Mouse (Mus musculus) liver, embryonic 11.5 days (tissue): ENCODE measurements around the gene Gm28374. TPM values are rescaled to one million over a fixed set of nuclear protein-coding genes. Genes with fewer than 3 reads are reported as not detected.

Experiments used
- ATAC-seq: fragments of 200-750 bp; cut with Nextera tagmentation; replicated peaks from 2 replicates; pipeline ENCODE4 v1.8.0; 2017; ENCODE audit warnings: moderate number of reproducible peaks, mild to moderate bottlenecking, moderate TSS enrichment, moderate library complexity; ENCODE audit not compliant: low FRiP score
- DNase-seq: peaks from one replicate; pipeline ENCODE4 v3.0.0-alpha.2; 2017; ENCODE audit warnings: low spot score
- H3K27ac ChIP-seq: fragments of 300-500 bp; sonication (generic); 2 replicates; pipeline ENCODE4 v1.5.1; 2014; ENCODE audit warnings: mild to moderate bottlenecking, low read depth, low read length, control low read depth
- H3K27me3 ChIP-seq: fragments of 300-500 bp; sonication (generic); replicated peaks from 2 replicates; pipeline ENCODE4 v1.6.1; 2014; ENCODE audit warnings: low read length, mixed read lengths; ENCODE audit not compliant: control insufficient read depth, insufficient read depth
- H3K36me3 ChIP-seq: fragments of 300-500 bp; sonication (generic); 2 replicates; pipeline ENCODE4 v1.6.1; 2014; ENCODE audit warnings: mild to moderate bottlenecking, low read length, moderate library complexity, mixed read lengths; ENCODE audit not compliant: control insufficient read depth, insufficient read depth
- H3K4me1 ChIP-seq: fragments of 300-500 bp; sonication (generic); replicated peaks from 2 replicates; pipeline ENCODE4 v1.6.1; 2014; ENCODE audit warnings: low read length, mixed read lengths; ENCODE audit not compliant: control insufficient read depth, insufficient read depth
- H3K4me2 ChIP-seq: fragments of 300-500 bp; sonication (generic); 2 replicates; pipeline ENCODE4 v1.6.1; 2014; ENCODE audit warnings: mild to moderate bottlenecking, control low read depth, moderate library complexity
- H3K4me3 ChIP-seq: fragments of 300-500 bp; sonication (generic); 2 replicates; pipeline ENCODE4 v1.5.1; 2014; ENCODE audit warnings: low read depth, low read length, control low read depth
- H3K9ac ChIP-seq: fragments of 300-500 bp; sonication (generic); 2 replicates; pipeline ENCODE4 v1.6.1; 2014; ENCODE audit warnings: low read depth, low read length, control low read depth
- H3K9me3 ChIP-seq: fragments of 300-500 bp; sonication (generic); 2 replicates; pipeline ENCODE4 v1.6.1; 2016; ENCODE audit warnings: low read length, inconsistent platforms, mixed read lengths; ENCODE audit not compliant: control insufficient read depth
- WGBS: fragments of 180-500 bp; shearing (Covaris S2); extraction: QIAGEN DNeasy Blood & Tissue Kit; methylation state at CpG from one replicate; pipeline ENCODE4 v1.1.7; 2014; 5-methylcytosine and 5-hydroxymethylcytosine counted together
- polyA plus RNA-seq: library from polyadenylated mRNA; unstranded; fragments of >200 nt; fragmentation: Nextera tagmentation; extraction: Ambion mirVana; gene quantifications from 2 replicates; pipeline ENCODE4 v1.2.1, GENCODE M21; 2014

Gm28374 gene
- polyA plus RNA-seq, 1 experiment from 2014 or later = 2.2 TPM

DNA sequence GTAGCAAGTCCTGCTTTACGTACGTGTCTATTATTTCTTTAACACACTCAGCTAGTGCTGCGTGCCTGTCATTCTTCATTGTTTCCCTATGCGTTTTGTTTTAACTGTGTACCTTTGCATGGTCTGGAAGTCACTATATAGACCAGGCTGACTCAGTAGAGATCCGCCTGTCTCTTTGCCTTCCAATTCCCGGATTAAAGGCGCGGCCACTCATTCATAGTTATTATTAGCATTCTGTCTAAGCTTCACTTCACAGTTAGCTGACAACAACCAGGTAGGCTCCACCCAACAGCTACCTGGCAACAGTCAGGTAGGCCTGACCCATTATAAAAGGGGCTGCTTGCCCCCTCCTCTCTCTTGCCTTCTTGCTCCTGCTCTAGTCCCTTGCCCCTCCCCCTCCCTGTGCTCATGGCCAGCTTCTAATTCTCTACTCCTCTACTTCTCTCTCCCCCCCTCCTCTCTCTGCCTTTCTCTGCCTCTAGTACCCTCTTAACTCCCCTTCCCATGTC, 36.7 kb upstream of the Gm28374 start:
- Histone ChIP-seq H3K4me3 (peak overlapping the region; percentile 82), H3K9ac (peak overlapping the region; percentile 93; the same call in 1 of the 2 replicates), H3K4me1 (peaks cover 10% of the 10 kb centered on the region), H3K4me2 (peak overlapping the region; percentile 85), H3K27me3 (no peaks in the 10 kb centered on the region), H3K27ac (peak overlapping the region; percentile 98; the same call in 1 of the 2 replicates), H3K9me3 (no peaks in the 10 kb centered on the region), H3K36me3 (peaks cover 17% of the 10 kb centered on the region; the same call in 1 of the 2 replicates)
- ATAC-seq = no peak
- 6% methylated on average over 8 of the region's 8 CpGs for WGBS
- DNase-seq = no peak

DNA sequence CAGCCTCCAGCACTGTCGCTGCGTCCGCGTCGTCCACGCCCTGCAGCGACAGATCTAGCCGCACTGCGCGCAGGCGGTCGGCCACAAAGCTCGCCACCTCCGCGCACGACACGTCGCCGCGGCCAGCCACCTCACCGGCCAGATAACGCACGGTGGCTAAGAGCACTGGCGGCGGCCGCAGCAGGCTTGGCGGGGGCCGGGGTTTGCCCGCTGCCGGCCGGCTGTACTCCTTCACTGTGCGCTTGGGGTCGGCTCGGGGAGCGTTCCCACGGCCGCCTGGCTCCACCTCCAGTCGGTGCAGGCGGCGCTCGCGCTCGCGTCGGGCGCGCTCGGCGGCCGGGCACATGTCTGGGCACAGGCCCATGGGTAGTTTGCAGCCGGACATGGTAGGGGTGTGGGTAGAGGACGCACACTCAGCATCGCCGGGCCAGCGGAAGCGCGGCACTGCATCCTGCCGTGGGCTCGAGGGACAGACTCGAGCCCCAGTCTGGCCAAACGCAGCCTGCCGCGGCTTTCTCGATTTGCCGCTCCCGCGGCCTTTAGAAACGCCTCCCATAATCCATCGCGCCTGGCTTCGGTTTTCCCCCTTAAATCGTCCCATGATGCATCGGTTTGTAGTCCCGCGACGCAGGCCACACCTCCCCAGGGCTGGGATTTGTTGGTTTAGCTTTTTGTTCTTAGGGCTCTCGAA, 36.1 kb upstream of the Gm28374 start, which contains the start of gene Sac3d1:
Gene Sac3d1, minus strand, starts transcription at position 665 of the 691 bp plus-strand sequence.
- Histone ChIP-seq H3K4me2 (peak within 1 kb of the TSS; percentile 85), H3K27ac (peak within 1 kb of the TSS; percentile 98), H3K27me3 (no peaks in the 10 kb centered on the region), H3K4me1 (peaks cover 10% of the 10 kb centered on the region), H3K36me3 (peaks cover 14% of the 10 kb centered on the region; the same call in 1 of the 2 replicates), H3K4me3 (peak within 1 kb of the TSS; percentile 82), H3K9me3 (no peaks in the 10 kb centered on the region), H3K9ac (peak within 1 kb of the TSS; percentile 93)
- DNase-seq (peak; percentile 87), ATAC-seq (peak; percentile 83)
- under 1% methylated on average over 77 of the region's 77 CpGs for WGBS

DNA sequence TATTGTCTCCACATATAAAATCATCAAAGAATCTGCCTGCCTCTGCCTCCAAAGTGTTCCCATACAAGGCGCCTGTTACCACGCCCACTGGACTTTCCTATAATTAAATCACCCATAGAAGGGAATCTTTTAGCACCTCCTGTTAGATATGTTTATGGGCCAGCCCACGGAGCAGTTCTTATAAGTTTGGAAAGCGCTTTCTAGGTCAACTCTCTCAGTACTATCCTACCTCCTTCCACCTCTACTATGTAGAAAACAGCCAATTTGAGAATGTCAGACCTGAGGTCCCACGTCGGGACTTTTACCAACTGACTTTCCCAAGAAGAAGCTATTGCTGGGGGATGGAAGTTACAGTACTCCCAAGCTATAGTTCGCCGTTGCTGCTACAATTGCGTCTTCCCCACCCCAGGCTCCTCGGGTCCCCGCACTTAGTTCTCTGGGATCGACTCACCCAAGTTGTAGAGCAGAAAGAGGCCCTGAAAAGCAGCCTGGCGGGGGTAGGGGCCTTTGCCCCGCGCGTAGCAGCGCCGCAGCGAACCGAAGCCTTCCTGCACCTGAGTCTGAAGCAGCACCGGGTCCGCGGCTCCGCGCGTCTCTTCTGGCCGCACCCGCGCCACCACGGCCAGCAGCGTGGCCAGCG, 35.4 kb upstream of the Gm28374 start:
- peaks cover 14% of the 10 kb centered on the region; the same call in 1 of the 2 replicates for H3K36me3 ChIP-seq
- peak overlapping the region; percentile 82 for H3K4me3 ChIP-seq
- no peaks in the 10 kb centered on the region for H3K27me3 ChIP-seq
- peaks cover 10% of the 10 kb centered on the region for H3K4me1 ChIP-seq
- no peak for ATAC-seq
- peak overlapping the region; percentile 98 for H3K27ac ChIP-seq
- no peak for DNase-seq
- H3K9ac ChIP-seq = peak overlapping the region; percentile 93
- 4% methylated on average over 32 of the region's 32 CpGs for WGBS
- H3K4me2 ChIP-seq = peak overlapping the region; percentile 85
- no peaks in the 10 kb centered on the region for H3K9me3 ChIP-seq

DNA sequence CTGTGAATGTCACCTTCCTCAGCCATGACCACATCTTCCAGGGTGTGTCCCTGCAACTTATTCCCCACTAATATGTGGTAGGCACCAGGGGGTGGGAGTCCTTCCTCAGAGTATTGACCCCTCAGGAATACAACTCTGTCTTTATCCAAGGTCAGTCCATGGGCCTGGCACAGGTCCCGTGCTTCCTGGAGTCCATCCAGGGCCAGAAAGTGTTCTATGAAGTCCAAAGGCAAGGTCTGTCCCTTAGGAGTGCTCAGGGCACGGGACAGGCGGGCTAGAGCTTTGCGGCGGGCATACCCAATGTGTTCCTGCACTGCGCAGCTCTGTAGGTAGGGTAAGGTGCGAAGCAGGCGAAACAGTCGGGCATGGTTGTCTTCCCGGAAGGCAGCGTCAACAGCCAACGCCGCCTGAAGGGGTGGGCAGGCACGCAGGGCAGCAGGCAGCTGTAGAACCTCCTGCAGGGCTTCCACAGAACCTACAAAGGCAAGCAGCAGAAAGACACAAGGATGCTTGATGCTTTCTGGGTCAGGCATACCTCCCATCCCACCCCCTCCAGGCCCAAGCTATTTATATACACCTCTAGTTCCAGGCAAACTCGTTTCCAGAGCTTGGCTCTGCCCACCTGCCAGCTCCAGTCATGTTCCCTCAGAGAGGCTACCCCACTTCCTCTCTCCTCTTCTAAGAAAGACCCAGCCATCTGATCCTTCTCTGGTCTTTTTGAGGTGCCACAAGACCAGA, 34.2 kb upstream of the Gm28374 start:
- Histone ChIP-seq H3K9ac (peak overlapping the region; percentile 93), H3K4me3 (peak overlapping the region; percentile 82), H3K36me3 (peaks cover 14% of the 10 kb centered on the region; the same call in 1 of the 2 replicates), H3K4me2 (peak overlapping the region; percentile 85), H3K4me1 (peaks cover 10% of the 10 kb centered on the region), H3K9me3 (no peaks in the 10 kb centered on the region), H3K27ac (no peak overlapping the region), H3K27me3 (no peaks in the 10 kb centered on the region)
- DNase-seq = no peak
- WGBS = 91% methylated on average over 15 of the region's 15 CpGs
- no peak for ATAC-seq

DNA sequence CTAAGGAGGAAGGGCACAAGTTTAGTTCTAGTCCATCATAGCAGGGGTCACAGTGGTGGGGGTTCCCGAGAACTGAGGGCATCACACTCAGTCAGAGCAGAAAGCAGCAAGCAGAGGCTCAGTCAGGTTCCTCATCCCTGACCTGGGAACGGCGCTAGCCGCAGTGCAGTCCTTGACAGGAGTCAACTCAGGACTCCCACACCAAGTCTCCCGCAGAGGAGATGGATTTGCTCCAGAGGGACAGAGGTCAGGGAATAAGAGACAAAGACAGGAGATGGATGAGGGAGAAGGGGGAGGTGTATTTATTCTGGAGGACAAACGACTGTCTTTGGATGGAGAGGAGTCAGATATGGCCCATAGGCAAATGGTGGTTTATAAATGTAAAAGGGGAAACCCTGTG, 31.1 kb upstream of the Gm28374 start:
- no peaks in the 10 kb centered on the region for H3K27me3 ChIP-seq
- no peak overlapping the region for H3K9ac ChIP-seq
- no peak overlapping the region for H3K4me2 ChIP-seq
- no peak overlapping the region for H3K4me3 ChIP-seq
- H3K36me3 ChIP-seq = peaks cover 14% of the 10 kb centered on the region; the same call in 1 of the 2 replicates
- H3K4me1 ChIP-seq = peaks cover 7% of the 10 kb centered on the region
- DNase-seq (no peak), ATAC-seq (no peak)
- WGBS = 66% methylated on average over 6 of the region's 6 CpGs
- no peak overlapping the region for H3K27ac ChIP-seq
- H3K9me3 ChIP-seq = no peaks in the 10 kb centered on the region

DNA sequence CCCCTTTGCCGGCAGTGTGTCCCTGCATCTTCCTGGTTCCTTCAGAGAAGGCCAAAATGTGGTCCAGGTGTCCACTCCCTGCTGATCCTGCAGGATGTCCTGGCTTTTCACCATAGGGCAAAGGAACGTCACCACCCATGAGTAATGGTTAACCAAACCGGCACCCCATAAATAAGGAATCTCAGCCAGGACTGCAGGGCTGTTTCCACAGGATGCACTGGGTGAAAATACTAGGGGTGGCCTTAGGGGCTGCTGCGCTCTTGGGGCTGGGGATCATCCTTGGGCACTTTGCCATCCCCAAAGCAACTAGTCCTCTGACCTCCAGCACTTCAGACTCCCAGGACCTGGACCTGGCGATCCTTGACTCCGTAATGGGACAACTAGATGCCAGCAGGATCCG, 23.5 kb upstream of the Gm28374 start, which contains the start of gene Naaladl1:
Gene Naaladl1, plus strand, starts transcription at position 197 of the 400 bp plus-strand sequence.
- Histone ChIP-seq H3K36me3 (no peaks in the 10 kb centered on the region), H3K27ac (no peak within 1 kb of the TSS; the same call in 1 of the 2 replicates), H3K4me3 (no peak within 1 kb of the TSS), H3K4me1 (peaks cover 18% of the 10 kb centered on the region), H3K4me2 (peak within 1 kb of the TSS; percentile 26; the same call in 1 of the 2 replicates), H3K27me3 (no peaks in the 10 kb centered on the region), H3K9ac (0 out of 2 replicates have a peak within 1 kb of the TSS, but pooled peaks have one; percentile 23), H3K9me3 (no peaks in the 10 kb centered on the region)
- no peak for ATAC-seq
- DNase-seq = no peak
- WGBS = 83% methylated on average over 7 of the region's 7 CpGs

DNA sequence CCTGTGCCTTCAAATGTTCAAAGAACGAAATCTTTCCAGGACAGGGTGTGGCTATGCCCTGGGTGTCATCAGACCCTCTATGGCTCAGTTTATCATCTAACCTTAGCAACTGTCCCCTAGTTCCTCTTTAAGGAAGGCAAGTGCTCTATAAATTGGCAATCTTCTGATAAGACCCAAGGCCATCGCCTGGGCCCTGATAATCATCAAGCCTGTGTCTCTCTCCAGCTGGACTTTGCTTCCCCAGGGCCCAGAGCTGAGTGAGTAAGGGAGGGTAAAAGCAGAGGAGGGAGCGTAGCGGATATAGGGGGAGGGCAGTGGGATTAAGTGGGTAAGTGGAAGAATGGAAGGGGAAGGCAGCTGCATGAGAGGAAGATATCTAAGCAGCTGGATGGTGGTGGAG, 22.4 kb upstream of the Gm28374 start:
- Histone ChIP-seq H3K36me3 (0 out of 2 replicates have a peak, but pooled peaks cover 3% of the 10 kb centered on the region), H3K4me2 (peak overlapping the region; percentile 26; the same call in 1 of the 2 replicates), H3K9ac (no peak overlapping the region; the same call in 1 of the 2 replicates), H3K27me3 (no peaks in the 10 kb centered on the region), H3K4me1 (peaks cover 19% of the 10 kb centered on the region), H3K4me3 (no peak overlapping the region), H3K27ac (no peak overlapping the region; the same call in 1 of the 2 replicates), H3K9me3 (no peaks in the 10 kb centered on the region)
- ATAC-seq = peak; percentile 29; the same call in 1 of the 2 replicates
- DNase-seq = no peak
- WGBS = 37% methylated on average over 4 of the region's 4 CpGs
